Mouse (Mus musculus): ENCODE results near the gene Celf2.

Gene Celf2

DNA sequence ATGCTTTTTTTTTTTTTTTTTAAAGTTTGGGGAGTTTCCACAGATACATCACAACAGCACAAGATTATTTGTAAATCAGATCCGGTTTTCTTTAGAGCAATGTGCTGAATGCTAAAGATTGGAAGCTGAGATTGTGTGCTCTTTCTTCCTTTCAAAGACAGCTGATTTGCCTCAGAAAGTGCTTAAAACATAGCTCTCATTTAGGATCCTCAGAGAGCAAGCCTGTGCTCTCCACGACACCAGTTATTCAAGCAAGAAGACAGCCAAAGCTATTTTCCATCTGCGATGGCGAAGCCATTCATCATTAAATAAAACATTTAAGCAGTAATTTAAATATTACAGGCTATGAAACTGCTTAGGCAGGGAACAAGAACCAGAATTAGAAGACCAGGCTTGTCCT is 463.8 kb downstream of the Celf2 start:
- in situ Hi-C loops (cut with MboI; ENCODE audit: unreplicated experiment in 2 of 2): loop anchor here in 1 of 2 experiments (25.0 kb wide), 1 partner anchor 1592 kb away; no protein-coding TSS in a partner anchor

DNA sequence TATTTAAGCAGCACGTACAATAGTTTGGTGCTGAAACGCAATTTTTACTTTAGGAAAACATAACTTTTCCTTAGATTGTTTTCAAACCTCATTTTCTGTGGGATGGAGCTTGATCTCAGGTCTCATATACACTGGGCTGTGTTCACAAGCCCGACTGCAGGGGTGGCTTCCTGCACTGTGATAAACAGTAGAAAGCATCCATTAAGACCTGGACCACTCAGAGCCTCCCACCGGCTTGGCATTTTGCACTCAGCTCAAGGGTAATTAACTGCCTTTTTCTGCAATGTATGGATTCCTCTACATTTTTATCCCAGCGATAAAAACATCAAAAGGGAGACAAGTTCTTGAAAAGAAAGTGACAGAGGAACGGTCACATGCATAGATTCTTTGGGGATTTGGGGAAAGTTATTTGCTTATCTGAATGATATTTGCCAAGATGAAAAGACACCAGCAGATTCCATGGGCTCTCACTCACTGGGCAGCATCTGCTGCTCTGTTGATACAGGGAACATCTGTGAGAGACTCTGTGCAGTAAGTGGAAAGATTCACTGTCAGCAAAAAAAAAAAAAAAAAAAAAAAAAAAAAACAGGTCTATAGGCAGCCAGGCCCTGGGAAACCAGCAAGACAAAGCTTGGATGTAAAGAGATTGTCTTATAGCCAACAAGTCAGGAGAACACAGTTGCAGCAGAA is 465.4 kb downstream of the Celf2 start:
- in situ Hi-C loops (cut with MboI; ENCODE audit: unreplicated experiment in 2 of 2): loop anchor here in 1 of 2 experiments (25.0 kb wide), 1 partner anchor 1593 kb away; no protein-coding TSS in a partner anchor

DNA sequence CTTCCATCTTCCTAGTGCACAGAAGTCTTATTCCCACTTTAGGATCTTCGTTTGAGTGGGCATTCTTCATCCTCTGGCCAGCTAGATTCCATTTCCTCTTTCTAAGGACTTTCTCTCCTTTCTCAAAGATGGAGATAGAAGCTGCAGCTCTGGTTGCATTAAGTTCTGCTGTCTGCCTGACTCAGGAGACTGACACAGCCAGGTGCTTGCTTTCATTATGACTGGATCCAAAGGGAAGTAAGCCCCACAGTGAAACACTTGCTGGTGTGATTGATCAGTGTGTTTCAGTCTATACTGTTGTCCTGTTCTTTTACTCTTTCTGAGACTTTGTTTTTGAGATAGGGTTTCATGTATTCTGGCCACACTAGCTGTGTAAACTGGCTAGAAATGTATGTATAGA is 468.4 kb downstream of the Celf2 start:
- in situ Hi-C loops (cut with MboI; ENCODE audit: unreplicated experiment in 2 of 2): loop anchor here in 1 of 2 experiments (25.0 kb wide), 1 partner anchor 1596 kb away; no protein-coding TSS in a partner anchor

DNA sequence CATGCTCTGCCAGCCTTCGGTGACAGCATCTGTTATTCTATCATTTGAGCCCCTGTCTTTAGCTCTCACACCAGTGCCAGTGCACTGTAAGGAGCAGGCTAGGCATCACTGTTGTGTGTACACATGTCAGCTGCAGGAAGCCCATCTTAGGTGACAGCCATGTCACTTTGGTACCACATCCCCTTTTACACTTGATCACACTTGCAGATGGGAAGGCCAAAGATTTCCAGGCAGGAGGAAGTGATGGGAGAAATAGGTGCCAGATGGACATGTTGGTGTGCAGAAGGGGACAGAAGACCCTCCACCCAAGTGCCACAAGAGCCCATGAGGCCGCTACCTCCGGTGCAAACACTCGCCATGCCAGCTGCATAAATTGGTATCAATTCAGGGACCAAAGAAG is 470.4 kb downstream of the Celf2 start:
- in situ Hi-C loops (cut with MboI; ENCODE audit: unreplicated experiment in 2 of 2): loop anchor here in 1 of 2 experiments (25.0 kb wide), 1 partner anchor 1598 kb away; no protein-coding TSS in a partner anchor

DNA sequence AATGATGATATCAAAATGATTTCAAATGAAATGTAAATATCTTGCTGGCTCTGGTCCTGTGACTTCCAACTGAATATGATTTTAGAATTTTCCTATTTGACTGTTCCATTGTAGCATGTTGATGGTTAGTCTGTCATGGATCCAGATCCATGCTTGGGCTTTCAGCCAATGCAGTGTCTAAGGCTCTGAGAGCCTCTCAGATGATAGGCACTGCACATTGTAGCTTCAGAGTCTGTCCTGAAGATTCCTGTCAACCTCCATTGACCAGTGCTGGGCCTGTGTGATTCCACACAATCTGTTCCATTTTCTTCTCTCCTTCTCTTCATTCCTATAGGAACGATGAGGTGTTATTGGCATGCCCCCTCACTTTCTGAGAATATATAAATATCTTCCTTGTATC is 478.0 kb downstream of the Celf2 start:
- in situ Hi-C loops (cut with MboI; ENCODE audit: unreplicated experiment in 2 of 2): loop anchor here in 1 of 2 experiments (25.0 kb wide), 1 partner anchor 1606 kb away; no protein-coding TSS in a partner anchor

DNA sequence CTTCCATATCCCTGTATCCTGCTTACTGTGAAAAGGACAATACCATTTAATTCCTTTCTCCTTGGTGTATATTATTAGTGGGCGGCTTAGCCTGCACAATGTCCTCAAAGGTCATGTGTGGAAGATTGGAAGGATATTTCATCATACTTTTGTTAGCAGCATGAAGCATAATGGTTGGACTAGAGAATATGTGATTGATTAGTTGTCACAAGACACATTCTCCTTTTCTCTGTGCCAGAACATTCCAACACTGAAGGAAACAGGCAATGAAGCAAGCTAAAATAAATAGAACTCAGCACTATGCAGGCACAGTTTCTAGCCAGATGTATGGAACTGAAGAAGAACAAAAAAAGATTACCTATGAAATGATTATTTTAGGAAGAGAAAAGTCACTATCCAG is 482.6 kb downstream of the Celf2 start:
- in situ Hi-C loops (cut with MboI; ENCODE audit: unreplicated experiment in 2 of 2): loop anchor here in 1 of 2 experiments (25.0 kb wide), 1 partner anchor 1611 kb away; no protein-coding TSS in a partner anchor

DNA sequence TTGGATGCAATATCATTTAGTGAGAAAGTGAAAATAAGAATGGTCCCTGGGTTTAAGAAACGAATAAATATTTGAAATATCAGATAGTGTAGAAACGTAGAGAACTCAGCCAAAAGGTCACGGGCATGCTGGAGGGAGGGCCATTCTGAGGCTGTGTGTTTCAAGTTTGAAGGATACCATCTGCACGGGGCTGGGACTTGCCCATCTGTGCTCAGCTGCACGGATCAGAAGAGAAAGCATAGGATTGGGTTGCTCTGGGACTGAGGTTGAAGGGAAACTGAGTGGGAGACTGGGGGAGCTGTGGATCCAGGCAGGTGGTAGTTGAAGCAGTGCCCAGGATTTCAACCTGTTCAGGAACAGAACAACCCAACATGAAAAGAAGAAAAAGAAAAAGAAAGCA is 483.8 kb downstream of the Celf2 start:
- in situ Hi-C loops (cut with MboI; ENCODE audit: unreplicated experiment in 2 of 2): loop anchor here in 1 of 2 experiments (25.0 kb wide), 1 partner anchor 1612 kb away; no protein-coding TSS in a partner anchor

DNA sequence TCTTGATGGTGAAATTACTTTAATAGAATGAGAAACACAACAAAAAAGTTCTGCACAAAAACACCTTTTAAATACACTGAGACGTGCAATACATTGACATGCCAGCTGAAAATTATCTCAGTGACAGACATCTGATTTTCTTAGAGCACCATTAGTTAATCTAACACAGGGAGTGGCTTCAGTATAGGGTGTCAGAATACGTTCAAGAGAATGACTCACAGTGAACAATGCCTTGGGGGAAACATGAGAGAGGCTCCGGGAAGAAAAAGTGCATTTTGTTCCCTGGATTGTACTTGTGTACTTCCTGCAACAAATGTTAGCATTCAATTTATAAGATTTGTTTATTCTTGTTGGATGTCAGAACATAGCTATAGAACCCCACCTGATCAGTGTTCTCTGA is 487.2 kb downstream of the Celf2 start:
- in situ Hi-C loops (cut with MboI; ENCODE audit: unreplicated experiment in 2 of 2): no loop called here

DNA sequence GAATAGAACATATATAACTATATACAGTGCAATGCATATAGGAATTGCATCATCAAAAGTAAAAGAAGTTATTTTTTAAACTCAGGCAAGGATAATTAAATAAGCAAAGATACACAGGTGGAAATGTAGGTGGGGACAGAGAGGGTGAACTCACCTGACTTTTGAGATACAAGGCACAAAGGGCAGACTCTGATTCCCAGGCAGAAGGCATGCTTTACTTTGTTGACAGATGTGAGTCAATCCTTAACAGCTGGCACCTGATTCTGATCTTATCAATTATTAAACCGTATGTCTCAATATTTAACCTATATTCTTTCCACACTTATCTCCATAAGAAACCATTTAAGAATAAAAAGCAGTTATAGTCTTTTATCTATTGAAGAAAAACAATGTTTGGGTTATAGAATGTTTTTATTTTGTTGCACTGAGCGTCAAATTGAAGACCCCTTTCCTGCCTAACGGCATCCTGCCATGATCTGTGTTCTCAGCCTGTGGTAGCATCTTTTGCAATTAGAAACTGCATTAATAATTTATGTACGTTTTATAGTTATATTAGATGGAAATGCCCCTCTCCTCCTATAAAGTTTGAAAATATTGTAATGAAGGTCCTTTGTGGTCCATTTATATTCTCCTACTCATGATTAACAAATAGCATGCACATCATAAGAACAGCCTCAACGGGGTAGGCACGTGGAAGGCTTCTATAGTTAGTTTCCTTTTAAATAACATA is 491.8 kb downstream of the Celf2 start:
- in situ Hi-C loops (cut with MboI; ENCODE audit: unreplicated experiment in 2 of 2): no loop called here

DNA sequence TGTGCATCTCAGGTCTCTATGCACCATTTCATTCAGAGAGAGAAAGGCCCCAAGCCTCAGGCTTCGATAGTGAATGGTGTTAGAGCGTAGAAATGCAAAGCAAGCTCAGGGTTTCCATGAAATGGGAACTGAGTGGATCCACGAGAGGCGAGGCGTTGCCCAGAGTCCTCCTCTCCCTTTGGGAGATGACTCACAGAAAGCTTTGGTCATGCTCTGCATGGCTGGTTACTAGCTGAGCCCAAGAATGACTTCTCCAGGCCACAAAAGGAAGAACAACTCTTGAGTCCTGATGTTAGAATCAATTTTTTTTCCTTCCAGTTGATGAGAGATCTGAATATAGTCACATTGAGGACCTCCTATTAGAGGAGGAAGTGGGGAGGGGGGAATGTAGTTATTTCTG is 496.2 kb downstream of the Celf2 start:
- in situ Hi-C loops (cut with MboI; ENCODE audit: unreplicated experiment in 2 of 2): no loop called here

DNA sequence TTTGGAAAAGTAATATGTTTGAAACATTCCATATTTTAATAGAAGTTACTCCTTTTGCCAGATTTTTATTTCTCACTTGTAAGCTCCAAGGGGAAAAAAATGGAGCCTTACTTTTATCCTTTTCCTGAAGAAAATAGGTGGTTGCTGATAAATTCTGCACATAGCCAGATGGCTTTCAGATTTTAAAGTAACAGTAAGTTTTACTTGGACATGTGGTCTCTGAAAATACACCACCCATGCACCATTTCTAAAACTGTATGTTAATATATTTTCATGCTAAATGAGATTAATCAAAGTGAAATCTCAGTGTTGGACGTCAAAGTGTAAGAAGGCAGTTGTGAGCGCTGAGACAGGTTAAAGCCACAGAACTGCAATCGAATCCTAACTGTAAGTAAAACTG is 502.5 kb downstream of the Celf2 start:
- in situ Hi-C loops (cut with MboI; ENCODE audit: unreplicated experiment in 2 of 2): no loop called here

DNA sequence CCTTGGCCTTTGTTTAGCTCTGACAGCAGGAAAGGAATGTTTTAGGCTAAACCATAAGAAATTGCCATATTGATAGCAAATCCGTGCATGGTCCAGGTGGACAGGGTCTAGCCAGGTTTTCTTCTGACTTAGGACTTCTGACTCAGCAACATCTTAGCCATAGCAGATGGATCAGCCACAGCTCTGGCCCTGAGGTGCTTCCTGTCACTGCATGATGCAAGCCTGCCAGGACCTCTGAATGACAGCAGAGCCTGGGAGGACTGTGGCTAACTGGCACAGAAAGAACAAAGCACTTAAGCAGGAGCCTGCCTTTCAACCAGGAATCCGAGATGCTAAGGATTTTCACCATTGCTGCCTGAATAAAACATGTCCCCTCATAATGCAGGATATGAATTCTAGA is 507.4 kb downstream of the Celf2 start:
- in situ Hi-C loops (cut with MboI; ENCODE audit: unreplicated experiment in 2 of 2): no loop called here

DNA sequence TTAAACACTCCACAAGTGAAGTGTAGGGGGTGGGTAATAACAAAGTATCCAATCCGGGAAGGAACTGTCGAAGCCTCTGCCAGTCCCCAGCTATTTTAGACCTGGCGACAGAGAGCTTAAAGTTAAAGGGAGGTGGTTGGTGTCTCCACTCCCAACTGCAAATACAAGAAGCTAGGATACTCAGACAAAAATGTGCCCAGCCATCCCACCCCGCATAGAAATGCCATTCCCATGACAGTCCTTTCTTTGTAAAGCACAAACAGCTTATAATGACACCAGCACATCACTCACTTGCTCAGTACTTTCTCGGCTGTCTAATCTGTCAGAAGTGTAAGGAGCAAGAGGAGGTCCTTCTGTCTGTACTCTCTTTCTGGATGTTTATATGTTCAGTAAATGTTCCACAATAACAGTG is 518.3 kb downstream of the Celf2 start:
- in situ Hi-C loops (cut with MboI; ENCODE audit: unreplicated experiment in 2 of 2): no loop called here

DNA sequence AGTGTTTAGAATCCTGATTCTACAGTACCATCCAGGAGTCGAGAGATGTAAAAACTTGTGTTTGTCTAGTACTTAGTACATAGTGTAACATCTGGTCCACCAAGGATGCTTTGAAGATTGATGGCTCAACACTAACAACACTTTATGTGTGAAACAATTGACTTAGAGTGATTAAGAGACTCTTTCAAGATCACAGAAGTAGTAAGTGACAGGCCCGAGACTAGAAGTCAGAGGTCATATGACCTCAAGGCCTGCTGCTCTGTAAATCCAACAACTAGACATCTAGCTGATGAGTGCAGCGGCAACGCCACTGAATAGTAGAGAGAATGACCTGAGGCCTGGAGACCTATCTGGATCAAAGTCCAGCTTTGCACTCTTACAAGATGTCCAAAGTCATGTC is 523.7 kb downstream of the Celf2 start:
- in situ Hi-C loops (cut with MboI; ENCODE audit: unreplicated experiment in 2 of 2): no loop called here

DNA sequence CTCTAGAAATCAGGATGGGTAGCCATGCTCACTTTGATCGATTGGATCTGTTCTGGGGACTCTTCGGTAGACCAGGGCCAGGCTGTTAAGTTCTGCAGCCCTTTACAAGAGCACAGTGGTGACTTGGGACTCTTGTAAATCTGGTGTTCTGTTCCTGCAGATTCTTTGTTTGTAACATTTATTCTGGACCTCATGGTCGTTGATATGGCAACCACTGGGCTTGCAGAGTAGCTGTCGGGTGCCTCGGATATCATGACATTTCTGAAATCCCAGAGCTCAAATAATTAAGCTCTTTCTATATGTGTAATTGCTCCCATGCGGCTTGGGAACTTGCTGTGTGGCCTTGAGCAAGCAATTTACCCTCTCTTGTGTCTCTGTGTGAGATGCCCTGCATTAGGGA is 525.5 kb downstream of the Celf2 start:
- in situ Hi-C loops (cut with MboI; ENCODE audit: unreplicated experiment in 2 of 2): no loop called here

DNA sequence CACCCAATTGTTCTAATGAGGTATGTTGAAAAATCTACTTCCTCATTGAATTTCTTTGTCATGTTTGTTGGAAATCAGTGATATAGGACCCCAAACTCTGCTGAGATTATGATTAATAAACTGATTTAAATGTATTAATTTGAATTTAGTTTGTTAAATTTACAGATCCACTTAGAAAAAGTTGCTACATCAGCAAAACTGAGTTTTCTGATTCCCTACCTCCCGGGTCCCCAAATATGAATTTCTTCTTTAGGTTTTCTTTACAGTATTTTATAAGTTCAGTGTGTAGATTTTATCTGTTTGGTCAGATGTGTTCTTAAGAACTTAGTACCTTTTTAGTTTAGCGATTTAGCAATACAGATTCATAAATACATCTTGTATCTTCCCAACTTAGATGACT is 533.1 kb downstream of the Celf2 start:
- in situ Hi-C loops (cut with MboI; ENCODE audit: unreplicated experiment in 2 of 2): no loop called here

DNA sequence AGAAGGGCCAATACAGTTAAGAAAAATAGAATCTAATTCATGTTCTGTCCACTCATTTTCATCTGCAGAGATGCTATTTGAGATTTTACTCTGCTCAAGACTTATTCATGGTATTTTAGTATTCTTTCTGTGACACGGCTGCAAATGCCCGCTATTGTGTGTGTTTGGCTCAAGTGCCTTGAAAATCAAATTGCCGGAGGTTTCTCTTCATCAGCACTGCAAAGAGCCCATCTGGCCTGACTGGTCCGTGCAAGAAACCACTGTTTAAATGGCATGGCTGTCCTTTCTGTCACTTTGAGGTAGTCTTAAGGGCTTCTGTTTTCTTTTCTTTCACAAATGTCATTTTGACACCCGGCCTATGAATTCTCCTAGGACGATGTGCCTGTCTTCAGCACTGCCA is 540.1 kb downstream of the Celf2 start:
- in situ Hi-C loops (cut with MboI; ENCODE audit: unreplicated experiment in 2 of 2): no loop called here

DNA sequence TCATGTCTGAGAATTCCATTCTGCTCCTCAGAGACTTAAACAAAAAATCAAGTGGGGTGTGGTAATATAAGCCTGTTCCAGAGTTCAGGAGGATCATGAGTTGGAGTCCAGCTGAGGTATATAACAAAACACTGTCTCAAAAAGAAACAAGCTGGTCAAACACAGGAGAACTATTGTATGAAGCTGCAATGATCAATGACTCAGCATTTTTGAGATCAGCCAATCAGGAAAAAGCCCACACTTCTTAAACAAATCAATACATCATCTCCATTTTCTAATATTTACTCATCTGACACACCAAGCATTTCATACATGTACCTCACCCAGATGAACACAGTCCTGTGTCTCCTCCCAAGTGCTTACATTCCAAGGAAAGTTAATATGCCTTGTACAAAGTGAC is 544.1 kb downstream of the Celf2 start:
- in situ Hi-C loops (cut with MboI; ENCODE audit: unreplicated experiment in 2 of 2): no loop called here

DNA sequence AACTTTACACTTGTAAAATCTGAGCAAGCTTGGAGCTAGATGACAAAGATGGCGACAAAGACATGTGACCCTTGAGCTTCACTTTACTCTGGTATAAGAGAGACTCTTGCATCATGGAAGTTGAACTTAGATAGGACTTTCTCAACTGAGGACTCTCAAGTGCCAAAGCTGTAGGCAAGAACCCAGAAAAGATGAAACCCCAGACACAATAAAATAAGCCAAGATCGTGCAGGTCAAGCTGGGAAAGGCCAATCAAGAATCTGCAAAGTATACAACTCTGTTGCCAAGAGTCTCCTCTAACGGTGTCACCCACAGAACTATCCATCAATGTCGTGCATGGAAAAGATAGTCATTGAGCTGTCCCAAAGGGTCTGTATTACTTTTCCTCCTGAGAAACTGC is 558.7 kb downstream of the Celf2 start:
- in situ Hi-C loops (cut with MboI; ENCODE audit: unreplicated experiment in 2 of 2): no loop called here

DNA sequence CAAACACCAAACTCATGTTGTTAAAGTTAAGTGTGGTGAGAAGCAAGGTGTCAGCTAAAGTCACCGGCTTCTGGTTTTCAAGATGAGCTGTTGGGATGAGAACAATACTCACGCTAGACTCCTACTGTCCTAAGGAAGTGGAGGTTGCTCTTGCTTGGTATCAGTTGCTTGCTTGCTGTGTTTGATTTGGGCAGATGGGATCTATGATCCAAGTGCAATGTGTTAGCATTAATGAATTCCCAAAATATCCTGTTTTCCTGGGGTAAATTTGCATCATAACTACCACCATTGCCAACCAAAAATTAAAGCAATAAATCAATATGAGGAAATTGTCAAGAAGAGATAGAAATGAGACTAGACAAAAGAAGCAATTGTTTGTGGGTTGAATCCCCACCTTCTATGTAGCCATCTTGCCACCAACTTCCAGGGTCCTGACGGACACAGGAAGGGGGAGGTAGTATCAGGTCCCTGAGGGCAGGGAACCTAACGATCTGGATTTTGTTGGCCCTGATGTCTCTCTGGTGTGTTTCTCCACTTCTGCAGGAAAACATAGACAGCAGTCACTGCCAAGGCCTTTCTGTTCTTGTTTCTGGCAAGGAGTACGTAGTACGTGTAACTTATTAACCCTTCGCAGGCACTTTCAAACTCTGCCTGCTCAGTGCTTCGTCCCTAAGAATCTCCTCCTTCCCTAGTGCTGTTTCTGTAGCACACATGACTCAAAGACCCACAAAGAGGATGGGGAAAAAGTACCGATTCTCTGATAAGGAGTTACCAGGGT is 563.5 kb downstream of the Celf2 start:
- in situ Hi-C loops (cut with MboI; ENCODE audit: unreplicated experiment in 2 of 2): no loop called here

DNA sequence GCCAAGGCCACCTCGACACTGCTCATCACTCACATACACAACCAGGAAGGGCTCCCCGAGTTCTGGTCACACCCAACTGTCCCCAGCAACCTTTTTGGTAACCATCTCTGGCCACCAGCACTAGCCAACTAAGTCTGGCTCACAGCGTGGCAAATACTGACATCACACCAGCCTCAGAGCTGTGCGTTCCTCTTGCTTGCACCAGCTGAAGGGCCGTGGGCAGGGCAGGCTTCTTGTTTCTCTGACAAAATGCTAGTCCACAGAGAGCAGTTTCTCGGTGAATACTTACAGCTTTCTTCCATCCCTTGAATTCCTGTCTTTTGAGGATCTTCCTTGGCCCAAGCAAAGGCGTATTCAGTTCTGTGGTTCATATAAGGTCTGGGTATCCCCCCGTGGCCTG is 565.7 kb downstream of the Celf2 start:
- in situ Hi-C loops (cut with MboI; ENCODE audit: unreplicated experiment in 2 of 2): no loop called here

Measured in v-Abl transformed pro-B cells (cell line).